Mouse (Mus musculus) midbrain, postnatal 0 days (tissue): Measurements from ENCODE around the gene Dclk1. TPM values are rescaled to one million over a fixed set of nuclear protein-coding genes. Genes with fewer than 3 reads are reported as not detected.
A peak's percentile ranks its signal among the peaks of the same experiment; 100 is the strongest.

ENCODE experiments used
- ATAC-seq: fragments of 200-750 bp; cut with Nextera tagmentation; 2 replicates; pipeline ENCODE4 v1.8.0; 2017; ENCODE audit warnings: moderate number of reproducible peaks, mild to moderate bottlenecking, moderate TSS enrichment, moderate library complexity; ENCODE audit not compliant: low FRiP score
- DNase-seq: peaks from one replicate; pipeline ENCODE4 v3.0.0-alpha.2; 2015; ENCODE audit warnings: low spot score
- H3K27ac ChIP-seq: fragments of 300-500 bp; sonication (generic); 2 replicates; pipeline ENCODE4 v1.5.1; 2014; ENCODE audit warnings: low read depth, mild to moderate bottlenecking, low read length, mixed read lengths
- H3K27me3 ChIP-seq: fragments of 300-500 bp; sonication (generic); 2 replicates; pipeline ENCODE4 v1.6.1; 2014; ENCODE audit warnings: low read length, control low read depth, mixed read lengths; ENCODE audit not compliant: insufficient read depth
- H3K36me3 ChIP-seq: fragments of 300-500 bp; sonication (generic); 2 replicates; pipeline ENCODE4 v1.6.1; 2014; ENCODE audit warnings: low read length, control low read depth, mixed read lengths; ENCODE audit not compliant: insufficient read depth
- H3K4me1 ChIP-seq: fragments of 300-500 bp; sonication (generic); 2 replicates; pipeline ENCODE4 v1.6.1; 2014; ENCODE audit warnings: mild to moderate bottlenecking, control low read depth, antibody characterized with exemption, low read length, mixed read lengths; ENCODE audit not compliant: insufficient read depth
- H3K4me2 ChIP-seq: fragments of 300-500 bp; sonication (generic); 2 replicates; pipeline ENCODE4 v1.6.1; 2014; ENCODE audit warnings: low read depth, mild to moderate bottlenecking, low read length, mixed read lengths; ENCODE audit not compliant: poor library complexity, severe bottlenecking
- H3K4me3 ChIP-seq: fragments of 300-500 bp; sonication (generic); 2 replicates; pipeline ENCODE4 v1.5.1; 2014; ENCODE audit warnings: low read depth, mild to moderate bottlenecking, low read length, moderate library complexity
- H3K9ac ChIP-seq: fragments of 300-500 bp; sonication (generic); replicated peaks from 2 replicates; pipeline ENCODE4 v1.6.1; 2014; ENCODE audit warnings: mild to moderate bottlenecking, low read length, moderate library complexity, mixed read lengths; ENCODE audit not compliant: poor library complexity, severe bottlenecking
- H3K9me3 ChIP-seq: fragments of 300-500 bp; sonication (generic); 2 replicates; pipeline ENCODE4 v1.6.1; 2016; ENCODE audit warnings: low read length, control low read depth
- CTCF ChIP-seq: IDR thresholded peaks from 2 replicates; pipeline ENCODE4 v1.5.1; 2016; ENCODE audit warnings: antibody characterized with exemption, mild to moderate bottlenecking
- WGBS: fragments of 180-500 bp; shearing (Covaris S2); extraction: QIAGEN DNeasy Blood & Tissue Kit; methylation state at CpG from one replicate; pipeline ENCODE4 v1.1.7; 2014; 5-methylcytosine and 5-hydroxymethylcytosine counted together
- polyA plus RNA-seq: library from polyadenylated mRNA; unstranded; fragments of >200 nt; fragmentation: Nextera tagmentation; extraction: Ambion mirVana; gene quantifications from 2 replicates; pipeline ENCODE4 v1.2.1, GENCODE M21; 2015
- total RNA-seq: library from RNA; depleted of rRNA; stranded (reverse); fragments of >200 nt; gene quantifications from 2 replicates; pipeline ENCODE4 v1.2.3, GENCODE M21; 2014

Gene Dclk1
- total and polyA plus RNA-seq, 2 experiments from 2014 or later: 219 to 307 TPM

DNA sequence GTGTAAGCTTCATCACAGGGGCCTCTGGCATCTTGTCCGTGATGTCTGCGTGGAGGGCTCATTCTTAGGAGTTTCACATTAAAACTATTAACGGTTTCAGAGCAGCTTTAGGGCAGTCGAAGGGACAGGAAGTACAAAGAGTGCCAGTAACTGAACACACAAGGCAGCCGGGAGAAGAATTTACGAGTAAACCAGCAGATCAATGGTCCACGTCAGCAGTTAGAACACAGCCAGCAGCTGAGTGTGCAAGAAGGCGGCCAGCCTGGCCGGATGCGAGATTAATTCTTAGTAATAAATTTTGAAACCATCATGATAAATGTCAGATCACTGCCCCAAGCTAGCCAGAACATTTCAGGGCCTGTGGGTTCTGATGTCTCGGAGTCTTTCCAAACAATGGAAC is 94.7 kb downstream of the Dclk1 start:
- Histone ChIP-seq H3K4me3 (no peak overlapping the region), H3K36me3 (no peaks in the 10 kb centered on the region), H3K27ac (no peak overlapping the region), H3K4me1 (no peaks in the 10 kb centered on the region), H3K27me3 (no peaks in the 10 kb centered on the region), H3K9ac (no peak overlapping the region), H3K9me3 (no peaks in the 10 kb centered on the region), H3K4me2 (no peak overlapping the region)
- ATAC-seq (no peak), DNase-seq (no peak)
- TF ChIP-seq CTCF: no peak
- 90% methylated on average over 11 of the region's 11 CpGs for WGBS

DNA sequence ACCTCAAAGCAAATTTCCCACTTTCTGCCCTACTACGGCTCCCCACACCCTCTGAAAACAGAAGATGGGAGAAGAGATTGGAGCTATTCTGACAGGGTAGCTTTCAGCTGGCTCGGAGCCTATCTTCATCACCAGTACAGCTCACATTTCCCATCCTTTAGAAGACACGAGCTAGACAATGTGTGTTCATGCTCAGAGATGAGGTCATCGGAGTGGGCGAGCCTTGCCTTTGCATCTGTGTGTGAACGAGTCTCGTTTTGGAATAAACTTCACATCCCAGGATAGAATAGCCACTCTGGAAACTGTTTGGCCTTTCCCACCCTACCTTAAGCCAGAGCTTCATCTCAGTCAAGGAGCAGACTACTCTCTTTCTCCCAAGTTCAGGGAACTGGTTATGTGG is 95.5 kb downstream of the Dclk1 start:
- 89% methylated on average over 7 of the region's 7 CpGs for WGBS
- no peak for DNase-seq
- Histone ChIP-seq H3K36me3 (no peaks in the 10 kb centered on the region), H3K4me1 (no peaks in the 10 kb centered on the region), H3K9me3 (no peaks in the 10 kb centered on the region), H3K27me3 (no peaks in the 10 kb centered on the region), H3K4me2 (no peak overlapping the region), H3K4me3 (no peak overlapping the region), H3K9ac (no peak overlapping the region), H3K27ac (no peak overlapping the region)
- ATAC-seq: no peak
- TF ChIP-seq CTCF: no peak

DNA sequence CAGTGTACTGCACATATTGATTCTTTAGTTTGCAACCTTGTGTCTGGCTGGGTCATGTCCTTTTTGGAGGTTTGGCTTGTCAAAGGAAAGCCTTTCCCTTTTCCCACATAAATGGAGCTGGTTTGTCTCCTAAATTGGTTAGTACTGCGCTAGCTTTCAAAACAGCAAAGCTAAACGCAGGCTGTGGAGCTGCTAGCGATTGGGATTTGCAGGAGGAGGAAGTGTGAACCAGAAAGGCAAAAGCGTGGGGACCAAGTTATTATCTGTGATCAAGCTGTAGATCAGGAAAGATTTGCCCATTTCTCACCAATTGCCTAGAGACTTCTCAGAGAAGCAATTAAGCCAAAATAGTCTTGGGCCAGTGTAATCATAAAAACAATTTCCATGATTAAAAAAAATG is 100.3 kb downstream of the Dclk1 start:
- DNase-seq (no peak), ATAC-seq (no peak)
- WGBS: 66% methylated on average over 4 of the region's 4 CpGs
- no peak overlapping the region for H3K27ac ChIP-seq
- H3K36me3 ChIP-seq: no peaks in the 10 kb centered on the region
- H3K9ac ChIP-seq: no peak overlapping the region
- H3K4me2 ChIP-seq: no peak overlapping the region
- H3K4me3 ChIP-seq: no peak overlapping the region
- no peaks in the 10 kb centered on the region for H3K9me3 ChIP-seq
- H3K4me1 ChIP-seq: peaks cover 6% of the 10 kb centered on the region
- no peak for TF ChIP-seq CTCF
- H3K27me3 ChIP-seq: no peaks in the 10 kb centered on the region

DNA sequence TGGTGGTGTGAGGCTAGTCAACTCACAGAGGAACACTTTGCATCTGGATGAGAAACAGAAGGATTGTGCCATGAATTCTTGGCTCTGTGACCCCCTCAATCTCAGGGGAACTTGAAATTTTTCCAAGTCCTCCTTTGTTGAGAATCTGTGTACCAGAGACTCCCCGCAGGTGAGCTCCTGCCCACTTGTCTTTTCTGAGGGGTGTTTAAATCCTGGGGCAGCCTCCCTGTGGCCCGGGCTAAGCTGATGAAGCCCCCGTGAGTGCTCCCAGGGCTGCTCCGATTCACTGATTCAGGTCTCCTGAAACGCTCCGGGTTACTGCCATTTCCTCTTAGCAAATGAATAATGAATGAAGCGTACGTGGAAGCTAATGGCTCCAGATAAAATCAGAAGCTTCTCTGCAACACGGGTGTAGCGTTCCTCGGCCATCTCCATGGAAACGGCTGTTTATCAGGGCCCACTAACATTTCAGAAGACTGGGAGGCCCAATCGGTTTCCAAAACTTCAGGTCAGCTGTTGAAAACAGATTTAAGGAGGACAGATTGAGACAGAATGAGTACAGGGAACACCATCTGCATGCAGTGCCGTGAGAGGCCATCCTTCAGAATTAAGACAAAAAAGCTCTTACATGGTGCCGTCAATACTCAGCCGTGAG is 105.3 kb downstream of the Dclk1 start:
- Histone ChIP-seq H3K4me3 (no peak overlapping the region), H3K27me3 (no peaks in the 10 kb centered on the region), H3K4me2 (peak overlapping the region; percentile 44), H3K9ac (peak overlapping the region; percentile 24; the same call in 1 of the 2 replicates), H3K9me3 (no peaks in the 10 kb centered on the region), H3K4me1 (peaks cover 36% of the 10 kb centered on the region), H3K36me3 (no peaks in the 10 kb centered on the region), H3K27ac (peak overlapping the region; percentile 81)
- ATAC-seq: peak; percentile 27
- WGBS: 6% methylated on average over 16 of the region's 16 CpGs
- peak; percentile 80 for DNase-seq
- TF ChIP-seq CTCF: no peak

DNA sequence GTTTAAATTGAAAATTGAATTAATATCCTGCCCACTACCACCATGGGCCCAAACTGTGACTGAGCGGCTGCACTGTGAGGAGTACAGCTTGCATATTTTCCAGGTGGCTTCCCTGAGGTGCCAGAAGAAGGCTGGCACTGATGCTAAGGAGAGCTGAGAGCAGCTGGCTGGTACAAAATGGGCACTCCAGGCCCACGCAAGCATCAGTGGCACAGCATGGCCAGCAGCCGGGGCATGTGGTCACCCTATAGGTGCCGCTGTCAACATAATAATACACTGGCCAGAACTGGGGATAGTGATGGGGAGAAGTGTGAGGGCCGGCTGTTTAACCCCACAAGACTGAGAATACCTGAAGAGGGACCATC is 105.8 kb downstream of the Dclk1 start:
- H3K4me2 ChIP-seq: peak overlapping the region; percentile 44
- H3K4me1 ChIP-seq: peaks cover 36% of the 10 kb centered on the region
- TF ChIP-seq CTCF: no peak
- H3K27me3 ChIP-seq: no peaks in the 10 kb centered on the region
- H3K36me3 ChIP-seq: no peaks in the 10 kb centered on the region
- H3K4me3 ChIP-seq: no peak overlapping the region
- ATAC-seq (peak; percentile 4; the same call in 1 of the 2 replicates), DNase-seq (peak; percentile 53)
- H3K27ac ChIP-seq: peak overlapping the region; percentile 81
- no peak overlapping the region for H3K9ac ChIP-seq
- no peaks in the 10 kb centered on the region for H3K9me3 ChIP-seq
- 57% methylated on average over 5 of the region's 5 CpGs for WGBS

DNA sequence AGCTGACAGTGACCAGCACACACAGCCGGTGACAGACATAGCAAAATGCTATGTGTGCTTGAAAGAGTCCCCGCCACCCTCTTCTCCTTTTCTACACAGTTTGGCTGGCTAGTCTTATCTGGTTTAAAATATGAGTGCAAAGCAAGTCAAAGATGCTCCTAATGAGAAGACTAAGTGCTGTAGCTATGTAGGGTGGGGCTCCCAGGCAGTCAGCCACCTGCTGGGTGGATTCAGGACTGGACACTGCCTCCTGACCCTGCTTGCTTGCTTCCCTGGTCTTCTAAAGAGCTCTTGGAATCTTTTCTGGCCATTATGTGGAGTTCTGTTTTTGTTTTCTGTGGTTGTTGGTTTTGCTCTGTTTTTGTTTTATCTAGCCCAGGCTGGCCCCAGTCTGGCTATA is 108.0 kb downstream of the Dclk1 start:
- H3K4me3 ChIP-seq: no peak overlapping the region
- 55% methylated on average over 2 of the region's 2 CpGs for WGBS
- no peak overlapping the region for H3K9ac ChIP-seq
- TF ChIP-seq CTCF: no peak
- no peak overlapping the region for H3K4me2 ChIP-seq
- H3K27ac ChIP-seq: no peak overlapping the region
- DNase-seq (no peak), ATAC-seq (no peak)
- H3K27me3 ChIP-seq: no peaks in the 10 kb centered on the region
- peaks cover 44% of the 10 kb centered on the region for H3K4me1 ChIP-seq
- H3K9me3 ChIP-seq: no peaks in the 10 kb centered on the region
- H3K36me3 ChIP-seq: no peaks in the 10 kb centered on the region
